Mouse (Mus musculus) thymus, adult 2 months (tissue): ENCODE measurements around the gene Gm28374. TPM values are rescaled to one million over a fixed set of nuclear protein-coding genes. Genes with fewer than 3 reads are reported as not detected.

Source experiments
- DNase-seq: peaks from one replicate; pipeline ENCODE4 v3.0.0; 2021
- H3K27ac ChIP-seq: fragments of 200-500 bp; 2 replicates; pipeline ENCODE4 v1.5.1; 2012; ENCODE audit warnings: low read length, control low read depth; ENCODE audit not compliant: control insufficient read depth, insufficient read depth
- H3K27me3 ChIP-seq: fragments of 200-500 bp; 2 replicates; pipeline ENCODE4 v1.6.1; 2012; ENCODE audit warnings: mild to moderate bottlenecking, low read length, moderate library complexity, mixed read lengths; ENCODE audit not compliant: control insufficient read depth, insufficient read depth
- H3K36me3 ChIP-seq: fragments of 200-500 bp; 2 replicates; pipeline ENCODE4 v1.6.1; 2012; ENCODE audit warnings: mild to moderate bottlenecking, low read length, moderate library complexity; ENCODE audit not compliant: control insufficient read depth, insufficient read depth
- H3K4me1 ChIP-seq: fragments of 200-500 bp; replicated peaks from 2 replicates; pipeline ENCODE4 v1.6.1; 2012; ENCODE audit warnings: low read length; ENCODE audit not compliant: control insufficient read depth, insufficient read depth
- H3K4me3 ChIP-seq: fragments of 200-500 bp; 2 replicates; pipeline ENCODE4 v1.5.1; 2012; ENCODE audit warnings: mild to moderate bottlenecking, low read length, control low read depth, moderate library complexity; ENCODE audit not compliant: control insufficient read depth, insufficient read depth
- CTCF ChIP-seq: fragments of 200-500 bp; IDR thresholded peaks from 2 replicates; pipeline ENCODE4 v1.5.1; 2012; ENCODE audit warnings: mild to moderate bottlenecking, control low read depth, low read length, moderate library complexity, borderline replicate concordance; ENCODE audit not compliant: control insufficient read depth, poor library complexity, insufficient read depth; ENCODE audit errors: extremely low read depth
- POLR2A ChIP-seq: fragments of 200-500 bp; IDR thresholded peaks from 2 replicates; pipeline ENCODE4 v1.6.1; 2012; ENCODE audit warnings: mild to moderate bottlenecking, low read length, control low read depth, moderate library complexity; ENCODE audit not compliant: control insufficient read depth, poor library complexity, insufficient read depth; ENCODE audit errors: extremely low read depth
- WGBS: fragments of 180-500 bp; shearing (Covaris S2); methylation state at CpG from one replicate; pipeline ENCODE4 v1.1.7; 2018; 5-methylcytosine and 5-hydroxymethylcytosine counted together
- polyA plus RNA-seq: library from polyadenylated mRNA; depleted of rRNA; stranded (reverse); fragments of >200 nt; gene quantifications from 2 replicates; pipeline ENCODE4 v1.2.3, GENCODE M21; 2012

Gm28374 gene
- polyA plus RNA-seq, 1 experiment, result 0.65 TPM

DNA sequence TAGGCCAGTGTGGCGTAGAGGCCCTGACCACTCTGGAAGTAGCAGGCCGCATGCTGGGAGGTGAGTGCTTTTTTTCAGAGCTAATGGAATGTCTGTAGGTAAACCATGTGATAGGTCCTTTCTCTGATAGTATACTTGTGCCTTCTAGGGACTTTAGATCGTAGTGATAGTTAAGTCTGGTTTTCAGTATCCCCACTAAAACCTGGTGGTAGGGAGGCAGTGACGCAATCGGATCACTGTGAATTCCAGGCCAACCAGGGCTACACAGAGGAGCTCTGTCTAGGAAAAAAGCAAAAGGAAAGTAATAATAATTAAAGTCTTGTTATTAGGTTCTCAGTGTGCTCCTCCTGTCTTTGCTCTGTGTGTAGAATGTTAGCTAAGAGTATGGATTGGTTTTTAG, 23.5 kb downstream of the Gm28374 start:
- Histone ChIP-seq H3K4me1 (peaks cover 16% of the 10 kb centered on the region), H3K4me3 (peak overlapping the region; percentile 85), H3K27me3 (no peaks in the 10 kb centered on the region), H3K36me3 (peaks cover 16% of the 10 kb centered on the region), H3K27ac (no peak overlapping the region)
- WGBS, result 37% methylated on average over 5 of the region's 5 CpGs
- TF ChIP-seq CTCF, result no peak
- no peak for TF ChIP-seq POLR2A
- no peak for DNase-seq

DNA sequence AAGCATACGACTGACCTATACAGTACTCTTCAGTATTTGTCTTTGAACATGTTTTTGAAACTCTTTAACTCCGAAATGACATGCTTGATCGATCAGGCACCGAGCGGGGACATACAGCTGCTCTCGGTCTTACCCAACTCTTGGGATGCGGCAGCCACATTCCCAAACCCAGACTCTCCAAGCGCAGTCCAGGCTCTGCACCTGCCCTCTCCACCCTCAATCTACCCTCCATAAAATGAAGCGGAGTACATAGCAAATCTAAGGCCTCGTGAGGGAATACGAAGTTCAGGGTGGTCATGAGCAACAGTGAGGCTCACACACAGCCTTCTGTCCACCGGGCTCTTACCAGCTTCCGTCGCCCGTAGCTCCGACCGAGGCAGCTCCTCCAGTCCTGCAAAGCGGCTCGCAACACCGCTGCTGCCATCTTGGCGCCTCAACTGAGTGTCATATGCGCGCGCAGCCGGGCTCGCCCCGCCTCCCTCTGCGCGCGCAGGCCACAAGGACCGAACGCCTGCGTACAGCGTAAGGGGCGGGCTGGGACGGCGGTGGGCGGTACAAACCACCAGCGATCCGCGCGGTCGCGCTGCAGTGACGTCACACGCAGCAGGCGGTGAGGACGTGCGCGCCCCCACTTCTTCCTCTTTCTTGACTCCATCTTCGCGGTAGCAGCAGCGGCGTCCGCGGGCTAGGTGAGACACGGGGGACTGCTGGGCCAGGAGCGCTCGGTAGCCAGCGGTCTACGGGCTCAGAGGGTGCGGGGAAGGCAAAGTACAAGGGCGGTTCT, 24.6 kb downstream of the Gm28374 start, which contains the start of the genes Mrpl49 and Fau:
TSS of gene Mrpl49 (minus strand) at position 473 of the 784 bp plus-strand sequence.
TSS of gene Fau (plus strand) at position 532 of the 784 bp plus-strand sequence.
- Histone ChIP-seq H3K4me3 (peak within 1 kb of the TSS; percentile 85), H3K36me3 (peaks cover 26% of the 10 kb centered on the region), H3K4me1 (peaks cover 12% of the 10 kb centered on the region), H3K27me3 (no peaks in the 10 kb centered on the region), H3K27ac (peak within 1 kb of the TSS; percentile 6; the same call in 1 of the 2 replicates)
- peak; percentile 96 for TF ChIP-seq POLR2A
- peak; percentile 70; the same call in 1 of the 2 replicates for TF ChIP-seq CTCF
- under 1% methylated on average over 63 of the region's 63 CpGs for WGBS
- DNase-seq, result peak; percentile 98

DNA sequence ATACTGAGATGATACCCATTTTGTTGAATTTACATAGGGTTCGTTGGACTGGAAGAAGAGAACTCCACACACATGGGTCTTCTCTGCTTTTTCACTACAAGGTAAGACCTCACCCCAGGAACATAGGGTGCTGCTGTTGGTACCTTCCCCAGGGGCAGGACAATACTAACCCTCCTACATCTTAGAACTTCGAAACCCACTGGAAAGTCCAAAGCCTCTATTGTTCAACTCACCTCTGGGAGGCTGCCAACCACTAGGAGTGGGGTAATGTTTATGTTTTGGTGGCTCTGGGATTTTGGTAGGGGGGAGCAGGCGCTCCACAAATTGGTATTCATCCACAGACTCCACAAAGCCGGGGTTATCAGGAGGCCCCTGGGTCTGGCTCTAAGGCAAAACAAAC, 25.4 kb downstream of the Gm28374 start:
- WGBS, result 68% methylated on average over 4 of the region's 4 CpGs
- DNase-seq, result no peak
- H3K36me3 ChIP-seq, result peaks cover 34% of the 10 kb centered on the region
- TF ChIP-seq CTCF (no peak), POLR2A (no peak)
- no peaks in the 10 kb centered on the region for H3K27me3 ChIP-seq
- H3K4me3 ChIP-seq, result no peak overlapping the region
- H3K27ac ChIP-seq, result no peak overlapping the region
- peaks cover 8% of the 10 kb centered on the region for H3K4me1 ChIP-seq

DNA sequence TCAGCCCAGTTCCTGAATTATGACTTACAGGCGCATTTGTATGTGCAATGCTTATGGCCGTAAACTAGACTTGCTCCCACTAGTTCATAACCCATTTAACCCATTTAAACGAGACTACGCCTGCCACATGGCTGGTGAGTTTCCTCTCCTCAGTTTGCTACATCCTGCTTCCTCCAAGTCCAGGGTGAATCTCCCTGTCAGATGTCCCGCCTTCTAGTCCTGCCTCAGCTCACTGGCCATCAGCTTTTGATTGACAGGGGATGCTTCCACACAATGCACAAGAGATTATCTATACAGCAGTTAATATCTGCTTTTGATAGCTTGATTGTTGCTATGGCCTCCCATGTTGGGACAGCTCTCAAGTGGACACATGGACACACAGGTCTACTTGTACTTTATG, 27.8 kb downstream of the Gm28374 start:
- no peak for DNase-seq
- Histone ChIP-seq H3K4me3 (no peak overlapping the region), H3K27me3 (no peaks in the 10 kb centered on the region), H3K4me1 (peaks cover 8% of the 10 kb centered on the region), H3K27ac (no peak overlapping the region), H3K36me3 (peaks cover 53% of the 10 kb centered on the region)
- 84% methylated on average over 5 of the region's 5 CpGs for WGBS
- TF ChIP-seq POLR2A (no peak), CTCF (no peak)

DNA sequence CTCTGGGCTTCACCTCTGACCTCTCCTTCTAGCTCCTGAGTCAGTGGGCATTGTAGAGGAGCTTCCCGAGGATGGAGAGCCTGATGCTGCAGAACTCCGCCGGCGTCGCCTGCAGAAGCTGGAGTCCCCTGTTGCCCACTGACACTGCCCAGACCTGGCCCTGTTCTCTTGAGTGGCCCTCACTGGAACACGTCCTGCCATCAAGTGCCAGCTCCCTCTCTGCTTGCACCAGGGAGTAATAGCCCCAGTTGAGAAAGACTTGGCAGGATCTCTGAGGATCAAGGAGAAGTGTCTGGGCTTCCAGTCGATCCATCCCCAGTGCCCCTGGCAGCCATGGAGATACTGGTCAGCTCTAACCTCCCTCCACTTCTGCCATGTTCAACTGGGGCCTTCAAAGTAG, 29.5 kb downstream of the Gm28374 start:
- no peaks in the 10 kb centered on the region for H3K27me3 ChIP-seq
- WGBS, result 98% methylated on average over 7 of the region's 7 CpGs
- DNase-seq, result no peak

DNA sequence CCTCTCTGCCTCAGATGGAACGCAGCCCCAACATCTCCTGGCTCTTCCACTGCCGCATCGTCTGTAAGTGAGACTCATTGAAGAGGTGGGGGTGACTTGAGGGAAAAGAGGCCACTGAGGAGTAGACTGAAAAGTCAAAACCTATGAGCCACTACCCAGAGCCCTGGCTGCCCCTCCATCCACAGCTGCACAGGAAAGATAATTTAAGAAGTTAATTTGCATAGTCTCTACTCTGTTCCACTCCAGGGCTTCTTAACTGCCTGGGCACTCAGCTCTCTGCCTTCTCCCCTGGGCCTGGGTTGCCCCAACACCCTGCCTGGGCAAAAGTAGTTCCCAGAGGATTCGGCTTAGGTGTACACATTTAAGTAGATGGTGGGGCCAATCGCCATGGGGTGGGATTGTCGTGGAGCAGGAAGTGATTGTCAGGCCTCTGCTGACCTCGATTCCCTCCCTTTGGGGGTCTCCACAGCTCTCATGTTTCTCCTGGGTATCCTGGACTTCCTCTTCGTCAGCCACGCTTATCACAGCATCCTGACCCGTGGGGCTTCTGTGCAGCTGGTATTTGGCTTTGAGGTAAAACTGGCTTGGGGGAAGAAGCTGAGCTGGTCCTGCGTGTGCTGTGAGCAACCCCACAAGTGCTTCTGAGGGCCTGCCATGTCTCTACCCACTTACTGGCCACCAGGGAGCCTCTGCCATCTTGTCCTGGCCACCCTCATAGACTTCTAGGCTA, 33.2 kb downstream of the Gm28374 start:
- Histone ChIP-seq H3K36me3 (peaks cover 46% of the 10 kb centered on the region), H3K27me3 (no peaks in the 10 kb centered on the region), H3K4me3 (no peak overlapping the region), H3K4me1 (peaks cover 14% of the 10 kb centered on the region), H3K27ac (no peak overlapping the region)
- DNase-seq, result no peak
- 87% methylated on average over 11 of the region's 11 CpGs for WGBS
- no peak for TF ChIP-seq POLR2A
- no peak for TF ChIP-seq CTCF

More for the DNA sequence above, 29.5 kb downstream of the Gm28374 start:
- no peak overlapping the region for H3K4me3 ChIP-seq
- H3K36me3 ChIP-seq, result peaks cover 59% of the 10 kb centered on the region
- peaks cover 16% of the 10 kb centered on the region for H3K4me1 ChIP-seq
- no peak overlapping the region for H3K27ac ChIP-seq
- TF ChIP-seq CTCF (no peak), POLR2A (no peak)
